Mouse (Mus musculus) gastrocnemius, adult 2 months (tissue): ENCODE measurements around the gene Mapk8ip2. TPM values are rescaled to one million over a fixed set of nuclear protein-coding genes. Genes with fewer than 3 reads are reported as not detected.

ENCODE experiments used
- DNase-seq: peaks from one replicate; pipeline ENCODE4 v3.0.0; 2022
- H3K27ac ChIP-seq: fragments of 200-600 bp; 2 replicates; pipeline ENCODE4 v1.8.1; 2022; ENCODE audit warnings: mild to moderate bottlenecking
- H3K4me3 ChIP-seq: fragments of 200-600 bp; 2 replicates; pipeline ENCODE4 v1.8.1; 2022; ENCODE audit warnings: mild to moderate bottlenecking, moderate library complexity
- CTCF ChIP-seq: fragments of 200-600 bp; IDR thresholded peaks from 2 replicates; pipeline ENCODE4 v1.8.1; 2022; ENCODE audit warnings: antibody characterized with exemption, mild to moderate bottlenecking, moderate library complexity
- intact Hi-C: fragments of 180-260 bp; cut with DNase I; formaldehyde crosslinking; loops from one replicate; pipeline ENCODE4 v1.15.1; 2025
- long read RNA-seq, 2 experiments: library from polyadenylated mRNA; stranded (forward); transcript quantifications; one replicate each; pipeline ENCODE4 v2.0.0; 2021
- total RNA-seq, 2 experiments: library from RNA; stranded (reverse); gene quantifications; 2 replicates each; pipeline ENCODE4 v1.2.3; 2021

The Mapk8ip2 gene
- total RNA-seq, result under 1 TPM; 0.08 to 0.25 TPM
- long read RNA-seq, experiment 1, result 0 reads
- long read RNA-seq, experiment 2, result 0 reads

- Histone ChIP-seq H3K27ac (no peak within 1 kb of the TSS), H3K4me3 (peak within 1 kb of the TSS; percentile 65)
- TF ChIP-seq CTCF, result no peak
- DNase-seq, result no peak
- intact Hi-C loops, result no loop called here
These were observed at the start of gene Mapk8ip2 for GRCm38 (mm10) chr15:89453865-89454478. TSS of gene Mapk8ip2 (plus strand) at chr15:89453913.

GRCm38 (mm10) chr15:89404831-89405623, 48.7 kb upstream of the Mapk8ip2 start:
- TF ChIP-seq CTCF, result no peak
- H3K4me3 ChIP-seq, result no peak overlapping the region
- intact Hi-C loops, result no loop called here
- H3K27ac ChIP-seq, result no peak overlapping the region
- no peak for DNase-seq

GRCm38 (mm10) chr15:89406691-89407090, 47.0 kb upstream of the Mapk8ip2 start:
- DNase-seq, result no peak
- intact Hi-C loops, result no loop called here
- H3K4me3 ChIP-seq, result no peak overlapping the region
- no peak for TF ChIP-seq CTCF
- no peak overlapping the region for H3K27ac ChIP-seq

GRCm38 (mm10) chr15:89410118-89410517, 43.6 kb upstream of the Mapk8ip2 start, which contains the start of gene Syce3:
TSS of gene Syce3 (minus strand) at chr15:89410503.
- no peak within 1 kb of the TSS for H3K27ac ChIP-seq
- no peak within 1 kb of the TSS for H3K4me3 ChIP-seq
- DNase-seq, result no peak
- intact Hi-C loops, result no loop called here
- no peak for TF ChIP-seq CTCF

- TF ChIP-seq CTCF, result no peak
- intact Hi-C loops, result no loop called here
- peak overlapping the region; percentile 86 for H3K27ac ChIP-seq
- peak; percentile 64 for DNase-seq
- H3K4me3 ChIP-seq, result peak overlapping the region; percentile 32
These were observed 38.4 kb upstream of the Mapk8ip2 start for GRCm38 (mm10) chr15:89415282-89415681.

GRCm38 (mm10) chr15:89421938-89422337, 31.8 kb upstream of the Mapk8ip2 start:
- H3K4me3 ChIP-seq, result no peak overlapping the region
- TF ChIP-seq CTCF, result no peak
- H3K27ac ChIP-seq, result no peak overlapping the region
- intact Hi-C loops, result no loop called here
- DNase-seq, result no peak

GRCm38 (mm10) chr15:89424621-89425020, 29.1 kb upstream of the Mapk8ip2 start:
- peak overlapping the region; percentile 99 for H3K27ac ChIP-seq
- TF ChIP-seq CTCF, result no peak
- H3K4me3 ChIP-seq, result peak overlapping the region; percentile 78
- DNase-seq, result no peak
- intact Hi-C loops, result no loop called here

GRCm38 (mm10) chr15:89425711-89426121, 28.0 kb upstream of the Mapk8ip2 start, which contains the start of gene Cpt1b:
TSS of gene Cpt1b (minus strand) at chr15:89425863.
- TF ChIP-seq CTCF, result no peak
- H3K27ac ChIP-seq, result peak within 1 kb of the TSS; percentile 99
- DNase-seq, result peak; percentile 88
- H3K4me3 ChIP-seq, result peak within 1 kb of the TSS; percentile 78
- intact Hi-C loops, result no loop called here

- Histone ChIP-seq H3K4me3 (peak overlapping the region; percentile 78; the same call in 1 of the 2 replicates), H3K27ac (peak overlapping the region; percentile 99)
- intact Hi-C loops, result no loop called here
- no peak for TF ChIP-seq CTCF
- peak; percentile 68 for DNase-seq
These were observed 27.0 kb upstream of the Mapk8ip2 start for GRCm38 (mm10) chr15:89426716-89427115.

GRCm38 (mm10) chr15:89428136-89428790, 25.4 kb upstream of the Mapk8ip2 start:
- no peak for TF ChIP-seq CTCF
- intact Hi-C loops, result loop anchor here (2.0 kb wide), 1 partner anchor 71 kb away; no protein-coding TSS in a partner anchor
- peak overlapping the region; percentile 99 for H3K27ac ChIP-seq
- no peak for DNase-seq
- H3K4me3 ChIP-seq, result peak overlapping the region; percentile 71

- peak overlapping the region; percentile 99 for H3K27ac ChIP-seq
- DNase-seq, result no peak
- intact Hi-C loops, result loop anchor here (2.0 kb wide), 1 partner anchor 72 kb away; no protein-coding TSS in a partner anchor
These were observed 24.8 kb upstream of the Mapk8ip2 start for GRCm38 (mm10) chr15:89428821-89429351.

More at GRCm38 (mm10) chr15:89428821-89429351, 24.8 kb upstream of the Mapk8ip2 start:
- peak overlapping the region; percentile 71 for H3K4me3 ChIP-seq
- no peak for TF ChIP-seq CTCF
